Mouse (Mus musculus) forebrain, embryonic 13.5 days (tissue): ENCODE measurements around the gene Tnrc6c. TPM values are rescaled to one million over a fixed set of nuclear protein-coding genes. Genes with fewer than 3 reads are reported as not detected.

Experiments
- ATAC-seq: fragments of 200-750 bp; cut with Nextera tagmentation; 2 replicates; pipeline ENCODE4 v1.8.0; 2017
- H3K27ac ChIP-seq: fragments of 300-500 bp; sonication (generic); 2 replicates; pipeline ENCODE4 v1.5.1; 2015; ENCODE audit warnings: inconsistent platforms, mild to moderate bottlenecking, moderate library complexity
- H3K27me3 ChIP-seq: fragments of 300-500 bp; sonication (generic); 2 replicates; pipeline ENCODE4 v1.6.1; 2015; ENCODE audit warnings: mild to moderate bottlenecking, inconsistent platforms
- H3K36me3 ChIP-seq: fragments of 300-500 bp; sonication (generic); 2 replicates; pipeline ENCODE4 v1.6.1; 2015; ENCODE audit warnings: mild to moderate bottlenecking, inconsistent platforms; ENCODE audit not compliant: poor library complexity, severe bottlenecking
- H3K4me1 ChIP-seq: fragments of 300-500 bp; sonication (generic); 2 replicates; pipeline ENCODE4 v1.6.1; 2015; ENCODE audit warnings: inconsistent platforms
- H3K4me2 ChIP-seq: fragments of 300-500 bp; sonication (generic); 2 replicates; pipeline ENCODE4 v1.6.1; 2015; ENCODE audit warnings: inconsistent platforms, mild to moderate bottlenecking, moderate library complexity
- H3K4me3 ChIP-seq: fragments of 300-500 bp; sonication (generic); 2 replicates; pipeline ENCODE4 v1.5.1; 2015; ENCODE audit warnings: mild to moderate bottlenecking, inconsistent platforms
- H3K9ac ChIP-seq: fragments of 300-500 bp; sonication (generic); 2 replicates; pipeline ENCODE4 v1.6.1; 2015; ENCODE audit warnings: mild to moderate bottlenecking, inconsistent platforms
- H3K9me3 ChIP-seq: fragments of 300-500 bp; sonication (generic); replicated peaks from 2 replicates; pipeline ENCODE4 v1.6.1; 2016; ENCODE audit warnings: inconsistent platforms
- WGBS: fragments of 180-500 bp; shearing (Covaris S2); methylation state at CpG from one replicate; pipeline ENCODE4 v1.1.7; 2015; 5-methylcytosine and 5-hydroxymethylcytosine counted together
- polyA plus RNA-seq: library from polyadenylated mRNA; unstranded; fragments of >200 nt; fragmentation: Nextera tagmentation; extraction: Ambion mirVana; gene quantifications from 2 replicates; pipeline ENCODE4 v1.2.1, GENCODE M21; 2015

Tnrc6c gene
- polyA plus RNA-seq, 1 experiment from 2014 or later, result 23.7 TPM

DNA sequence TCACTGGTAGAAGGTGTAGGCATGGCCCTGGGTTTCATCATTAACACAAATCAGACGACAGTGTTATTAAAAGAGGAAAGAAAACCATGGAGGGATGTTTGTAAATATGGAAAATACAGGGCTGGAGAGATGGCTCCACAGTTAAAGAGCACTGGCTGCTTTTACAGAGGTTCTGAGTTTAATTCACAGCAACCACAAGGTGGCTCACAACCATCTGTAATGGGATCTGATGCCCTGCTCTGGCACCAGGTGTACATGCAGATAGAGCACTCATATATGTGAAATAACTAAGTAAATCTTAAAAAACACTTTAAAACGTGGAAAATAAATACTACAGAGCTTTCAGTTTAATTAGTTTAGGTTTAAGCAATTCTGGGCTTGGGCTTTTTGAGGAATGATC is 24.7 kb downstream of the Tnrc6c start:
- no peak overlapping the region for H3K27ac ChIP-seq
- H3K4me3 ChIP-seq, result no peak overlapping the region
- no peaks in the 10 kb centered on the region for H3K9me3 ChIP-seq
- H3K36me3 ChIP-seq, result no peaks in the 10 kb centered on the region
- no peak overlapping the region for H3K9ac ChIP-seq
- no peaks in the 10 kb centered on the region for H3K27me3 ChIP-seq
- no peak overlapping the region for H3K4me2 ChIP-seq
- WGBS, result 51% methylated on average over 2 of the region's 2 CpGs
- H3K4me1 ChIP-seq, result peaks cover 31% of the 10 kb centered on the region
- no peak for ATAC-seq

DNA sequence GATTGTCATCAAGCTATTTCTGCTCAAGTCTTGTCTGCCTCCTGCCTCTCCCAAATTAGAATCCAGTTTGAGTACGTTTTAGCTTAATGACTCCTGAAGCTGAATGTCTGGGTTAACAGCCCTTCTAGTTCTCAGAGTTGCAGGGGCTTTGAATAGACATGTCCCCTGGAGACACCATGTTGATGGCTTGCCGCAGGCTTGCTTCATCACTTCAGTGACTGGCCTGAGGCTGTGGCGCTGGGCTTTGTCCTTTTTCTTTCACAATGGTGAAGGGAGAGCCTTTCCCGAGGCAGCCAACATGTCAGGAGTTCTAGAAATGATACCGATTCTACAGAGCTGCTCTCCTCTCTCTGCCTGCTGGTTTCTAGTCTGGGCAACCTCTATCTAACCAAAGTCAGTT is 30.6 kb downstream of the Tnrc6c start:
- Histone ChIP-seq H3K9ac (no peak overlapping the region), H3K27me3 (no peaks in the 10 kb centered on the region), H3K9me3 (no peaks in the 10 kb centered on the region), H3K36me3 (no peaks in the 10 kb centered on the region), H3K27ac (0 out of 2 replicates have a peak overlapping the region, but pooled peaks have one; percentile 16), H3K4me2 (no peak overlapping the region), H3K4me1 (peaks cover 44% of the 10 kb centered on the region), H3K4me3 (no peak overlapping the region)
- no peak for ATAC-seq
- 20% methylated on average over 5 of the region's 5 CpGs for WGBS

DNA sequence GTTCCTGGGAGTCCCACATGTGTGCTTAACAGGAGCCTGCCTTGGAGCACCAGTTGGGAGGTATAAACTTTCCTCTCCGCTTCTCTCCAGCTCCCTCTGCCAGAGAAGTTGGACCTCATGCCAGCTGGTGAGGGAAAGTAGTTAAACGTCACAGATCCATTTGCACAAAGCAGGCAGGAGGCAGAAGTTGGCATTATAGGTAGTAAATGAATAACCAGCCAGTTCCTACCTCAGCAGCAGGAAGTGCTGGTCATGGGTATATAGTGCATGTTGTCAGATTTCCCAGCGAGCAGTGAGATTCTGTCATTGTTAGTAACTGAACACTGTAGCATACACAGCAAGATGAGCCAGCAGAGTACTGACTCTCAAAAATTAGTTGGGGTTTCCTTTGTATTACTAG is 31.4 kb downstream of the Tnrc6c start:
- H3K27me3 ChIP-seq, result no peaks in the 10 kb centered on the region
- H3K36me3 ChIP-seq, result no peaks in the 10 kb centered on the region
- WGBS, result 66% methylated on average over 3 of the region's 3 CpGs
- no peak for ATAC-seq
- H3K4me2 ChIP-seq, result no peak overlapping the region
- no peak overlapping the region for H3K27ac ChIP-seq
- H3K9ac ChIP-seq, result no peak overlapping the region
- H3K4me1 ChIP-seq, result peaks cover 40% of the 10 kb centered on the region
- H3K4me3 ChIP-seq, result no peak overlapping the region
- no peaks in the 10 kb centered on the region for H3K9me3 ChIP-seq

DNA sequence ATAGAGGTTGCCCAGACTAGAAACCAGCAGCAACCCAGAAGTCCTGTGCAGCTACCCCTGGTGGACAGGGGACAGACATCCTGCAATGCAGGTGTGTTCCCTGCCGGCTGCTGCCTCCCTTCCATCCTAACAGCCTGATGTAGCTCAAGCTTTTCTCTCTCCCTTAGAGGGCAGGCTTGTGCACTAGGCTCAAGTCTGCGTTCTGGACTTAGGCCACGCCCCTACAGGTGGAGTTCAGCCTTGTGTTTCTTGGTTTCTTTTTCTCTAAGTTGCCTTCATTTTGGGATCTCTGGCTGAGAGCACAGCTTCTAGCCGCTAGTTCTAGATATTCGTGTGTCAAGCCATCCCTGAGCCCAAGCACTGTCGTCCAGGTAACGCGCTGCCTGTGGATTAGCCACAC is 31.9 kb downstream of the Tnrc6c start:
- H3K9ac ChIP-seq, result no peak overlapping the region
- no peaks in the 10 kb centered on the region for H3K27me3 ChIP-seq
- no peak overlapping the region for H3K4me2 ChIP-seq
- no peaks in the 10 kb centered on the region for H3K9me3 ChIP-seq
- ATAC-seq, result no peak
- no peak overlapping the region for H3K27ac ChIP-seq
- 64% methylated on average over 8 of the region's 8 CpGs for WGBS
- H3K4me3 ChIP-seq, result no peak overlapping the region
- no peaks in the 10 kb centered on the region for H3K36me3 ChIP-seq
- peaks cover 38% of the 10 kb centered on the region for H3K4me1 ChIP-seq

DNA sequence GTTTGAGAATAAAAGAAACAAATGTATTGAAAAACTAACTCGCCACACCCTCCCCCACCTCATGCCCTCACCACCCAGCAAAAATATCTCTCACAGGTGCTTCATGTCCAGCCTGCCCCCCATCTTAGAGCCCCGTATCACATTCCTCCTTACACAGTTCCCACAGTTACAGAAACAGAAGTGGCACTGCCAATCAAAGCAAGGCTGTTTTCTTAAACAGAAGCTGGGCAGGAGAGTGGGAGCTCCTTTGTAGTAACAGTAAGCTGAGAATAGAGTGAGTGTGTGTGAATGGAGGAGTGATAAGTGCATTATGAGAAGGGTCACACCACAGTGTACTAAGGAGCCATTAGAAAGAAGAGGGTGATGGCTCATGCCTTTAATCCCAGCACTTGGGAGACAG is 34.5 kb downstream of the Tnrc6c start:
- Histone ChIP-seq H3K4me1 (peaks cover 39% of the 10 kb centered on the region), H3K36me3 (no peaks in the 10 kb centered on the region), H3K9ac (no peak overlapping the region), H3K27ac (no peak overlapping the region), H3K9me3 (no peaks in the 10 kb centered on the region), H3K4me2 (no peak overlapping the region), H3K27me3 (no peaks in the 10 kb centered on the region), H3K4me3 (no peak overlapping the region)
- 62% methylated on average over 2 of the region's 2 CpGs for whole genome bisulfite sequencing
- no peak for ATAC-seq

DNA sequence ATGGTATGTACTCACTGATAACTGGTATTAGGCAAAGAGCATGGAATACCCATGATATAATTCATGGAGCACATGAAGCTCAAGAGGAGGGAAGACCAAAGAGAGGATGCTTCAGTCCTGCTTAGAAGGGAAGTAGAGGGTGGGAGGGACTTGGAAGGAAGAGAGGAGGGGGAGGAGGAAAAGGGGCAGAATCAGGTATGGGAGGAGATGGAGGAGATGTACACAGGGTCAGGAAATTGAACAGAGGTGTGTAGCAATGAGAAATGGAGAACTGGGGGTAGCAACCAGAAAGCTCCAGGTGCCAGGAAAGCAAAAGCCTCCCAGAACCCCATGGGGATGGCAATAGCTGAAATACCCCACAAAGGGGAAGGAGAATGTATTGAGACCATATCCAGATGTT is 37.2 kb downstream of the Tnrc6c start:
- no peaks in the 10 kb centered on the region for H3K9me3 ChIP-seq
- no peak overlapping the region for H3K4me2 ChIP-seq
- H3K4me3 ChIP-seq, result no peak overlapping the region
- peaks cover 36% of the 10 kb centered on the region for H3K4me1 ChIP-seq
- no peak for ATAC-seq
- no peaks in the 10 kb centered on the region for H3K36me3 ChIP-seq
- no peaks in the 10 kb centered on the region for H3K27me3 ChIP-seq
- no peak overlapping the region for H3K27ac ChIP-seq
- no peak overlapping the region for H3K9ac ChIP-seq

DNA sequence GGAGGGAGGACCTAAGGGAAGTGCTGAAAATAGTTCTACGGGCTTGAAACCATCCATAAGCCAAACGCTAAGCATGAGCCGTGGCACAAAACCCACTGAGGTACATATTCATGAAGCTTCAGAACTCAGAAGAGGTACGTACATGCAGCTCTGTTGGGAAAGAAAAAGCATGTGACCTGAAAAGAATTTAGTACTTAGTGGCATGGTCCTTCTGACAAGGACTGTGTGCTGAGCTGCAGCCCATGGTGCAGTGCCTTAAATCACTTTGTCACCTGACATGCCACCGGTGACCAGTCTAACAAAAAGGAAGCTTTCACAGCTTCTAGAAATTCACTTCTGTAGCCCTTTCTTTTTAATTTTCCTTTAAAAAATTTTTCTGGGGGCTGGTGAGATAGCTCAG is 40.0 kb downstream of the Tnrc6c start:
- Histone ChIP-seq H3K27ac (no peak overlapping the region), H3K36me3 (no peaks in the 10 kb centered on the region), H3K9ac (no peak overlapping the region), H3K4me3 (no peak overlapping the region), H3K4me1 (peaks cover 43% of the 10 kb centered on the region), H3K9me3 (no peaks in the 10 kb centered on the region), H3K27me3 (no peaks in the 10 kb centered on the region), H3K4me2 (no peak overlapping the region)
- ATAC-seq, result no peak
- 89% methylated on average over 5 of the region's 5 CpGs for WGBS

DNA sequence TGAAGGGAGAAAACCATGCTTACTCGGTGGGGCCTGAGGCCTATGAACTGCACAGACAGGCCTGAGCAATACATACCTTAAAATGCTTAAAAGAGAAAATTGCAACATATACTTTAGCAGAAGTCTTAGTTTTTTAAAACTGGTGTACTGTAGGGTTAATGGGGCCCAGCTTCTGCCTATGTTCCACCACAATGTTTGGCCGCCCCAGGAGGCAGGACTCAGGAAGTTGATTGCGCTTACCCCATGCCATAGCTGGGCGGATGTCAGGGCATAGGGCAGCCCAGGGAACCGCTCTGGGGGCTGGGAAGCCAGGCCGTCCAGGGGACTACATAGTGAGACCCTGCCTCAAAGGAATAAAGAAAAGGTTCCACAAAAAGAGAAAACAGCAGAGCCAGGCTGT is 42.5 kb downstream of the Tnrc6c start:
- H3K9ac ChIP-seq, result no peak overlapping the region
- no peak overlapping the region for H3K4me3 ChIP-seq
- no peaks in the 10 kb centered on the region for H3K27me3 ChIP-seq
- peaks cover 57% of the 10 kb centered on the region for H3K4me1 ChIP-seq
- no peak overlapping the region for H3K4me2 ChIP-seq
- H3K27ac ChIP-seq, result no peak overlapping the region
- WGBS, result 62% methylated on average over 6 of the region's 6 CpGs
- H3K9me3 ChIP-seq, result no peaks in the 10 kb centered on the region
- no peak for ATAC-seq
- H3K36me3 ChIP-seq, result 0 out of 2 replicates have a peak, but pooled peaks cover 2% of the 10 kb centered on the region

DNA sequence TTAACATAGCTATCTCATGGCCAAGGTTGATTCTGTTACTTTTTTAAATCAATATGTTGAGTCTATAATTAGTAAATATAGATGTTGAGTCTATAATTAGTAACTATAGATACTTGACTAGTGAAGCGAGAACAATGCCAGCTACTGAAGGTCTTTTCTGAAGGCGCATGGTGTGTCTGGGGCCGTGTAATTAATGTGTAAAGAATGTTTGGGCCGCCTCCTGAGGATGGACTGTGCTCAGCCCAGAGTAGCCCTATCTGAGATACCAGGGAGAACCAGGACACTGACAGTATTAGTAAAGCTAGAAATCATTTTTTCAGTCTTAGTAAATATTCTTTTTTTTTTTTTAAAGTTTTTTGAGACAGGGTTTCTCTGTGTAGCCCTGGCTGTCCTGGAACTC is 46.8 kb downstream of the Tnrc6c start:
- 43% methylated on average over 4 of the region's 4 CpGs for WGBS
- Histone ChIP-seq H3K9ac (no peak overlapping the region), H3K4me1 (peaks cover 44% of the 10 kb centered on the region), H3K27ac (no peak overlapping the region), H3K27me3 (no peaks in the 10 kb centered on the region), H3K4me2 (no peak overlapping the region), H3K36me3 (peaks cover 15% of the 10 kb centered on the region; the same call in 1 of the 2 replicates), H3K9me3 (no peaks in the 10 kb centered on the region), H3K4me3 (no peak overlapping the region)
- ATAC-seq, result no peak

DNA sequence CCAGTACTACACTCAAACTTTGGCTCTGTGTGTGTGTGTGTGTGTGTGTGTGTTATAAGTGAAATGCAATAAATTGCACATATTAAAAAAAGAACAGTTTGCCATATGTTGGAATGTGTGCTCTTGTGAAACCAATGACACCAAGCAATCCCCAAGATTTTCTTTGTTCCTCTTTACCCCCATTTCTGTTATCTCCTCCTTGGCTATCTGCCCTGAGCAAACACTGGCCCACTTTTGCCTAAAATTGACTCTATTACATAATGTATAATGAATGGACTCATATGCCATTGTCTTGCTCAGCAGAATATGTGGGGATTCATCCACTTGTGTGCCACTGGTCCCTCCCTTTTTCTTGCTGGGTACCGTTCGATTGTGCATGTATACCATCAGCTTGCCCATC is 52.2 kb downstream of the Tnrc6c start:
- ATAC-seq, result no peak
- H3K27me3 ChIP-seq, result no peaks in the 10 kb centered on the region
- H3K9me3 ChIP-seq, result no peaks in the 10 kb centered on the region
- H3K4me3 ChIP-seq, result no peak overlapping the region
- peaks cover 18% of the 10 kb centered on the region; the same call in 1 of the 2 replicates for H3K36me3 ChIP-seq
- no peaks in the 10 kb centered on the region for H3K4me1 ChIP-seq
- no peak overlapping the region for H3K27ac ChIP-seq
- no peak overlapping the region for H3K9ac ChIP-seq
- H3K4me2 ChIP-seq, result no peak overlapping the region
- WGBS, result 93% methylated on average over 2 of the region's 2 CpGs

DNA sequence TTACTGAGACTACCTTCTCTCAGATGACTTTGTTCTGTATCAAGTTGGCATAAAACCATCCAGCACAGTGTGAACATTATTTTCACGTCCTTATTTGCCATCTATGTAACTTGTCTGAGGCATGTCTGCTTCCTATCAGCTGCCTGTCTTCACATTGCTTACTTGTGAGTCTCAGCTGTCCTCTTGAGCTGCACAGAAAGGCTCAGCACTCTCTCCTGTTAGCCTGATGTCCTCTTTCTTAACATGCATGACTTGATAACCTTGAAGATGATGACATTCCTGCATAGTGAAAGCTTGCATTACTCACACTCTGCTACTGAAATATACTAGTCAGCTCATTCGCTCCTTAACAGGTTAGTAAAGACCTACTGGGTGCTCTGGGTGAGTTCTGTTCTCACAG is 53.1 kb downstream of the Tnrc6c start:
- Histone ChIP-seq H3K36me3 (peaks cover 19% of the 10 kb centered on the region; the same call in 1 of the 2 replicates), H3K4me1 (no peaks in the 10 kb centered on the region), H3K27me3 (no peaks in the 10 kb centered on the region), H3K27ac (peak overlapping the region; percentile 25; the same call in 1 of the 2 replicates), H3K9ac (no peak overlapping the region), H3K4me3 (no peak overlapping the region), H3K9me3 (no peaks in the 10 kb centered on the region), H3K4me2 (no peak overlapping the region)
- WGBS, result 88% methylated on average over 2 of the region's 2 CpGs
- no peak for ATAC-seq

DNA sequence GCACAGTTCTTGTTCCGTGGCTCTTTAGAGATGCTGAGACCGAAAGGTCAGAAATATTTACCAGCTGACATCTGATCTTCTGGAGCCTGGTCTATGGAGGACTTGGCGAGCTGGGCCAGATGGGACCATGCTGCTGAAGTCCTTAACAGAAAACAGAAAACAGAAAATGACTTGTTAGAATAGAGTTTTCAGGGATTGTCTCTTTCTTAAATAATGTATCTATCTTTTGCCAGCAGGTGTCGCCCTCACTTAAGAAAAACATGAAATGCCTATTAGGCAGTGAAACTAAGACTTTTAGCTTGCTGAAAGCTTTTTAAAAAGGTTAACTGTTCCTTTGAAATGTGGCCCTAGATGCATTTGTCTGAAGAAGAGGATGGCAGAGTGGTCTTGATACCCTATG is 55.2 kb downstream of the Tnrc6c start:
- H3K4me3 ChIP-seq, result no peak overlapping the region
- H3K9me3 ChIP-seq, result no peaks in the 10 kb centered on the region
- no peaks in the 10 kb centered on the region for H3K4me1 ChIP-seq
- H3K4me2 ChIP-seq, result no peak overlapping the region
- WGBS, result 70% methylated on average over 4 of the region's 4 CpGs
- H3K9ac ChIP-seq, result no peak overlapping the region
- H3K27ac ChIP-seq, result no peak overlapping the region
- H3K27me3 ChIP-seq, result no peaks in the 10 kb centered on the region
- no peak for ATAC-seq
- peaks cover 26% of the 10 kb centered on the region for H3K36me3 ChIP-seq

DNA sequence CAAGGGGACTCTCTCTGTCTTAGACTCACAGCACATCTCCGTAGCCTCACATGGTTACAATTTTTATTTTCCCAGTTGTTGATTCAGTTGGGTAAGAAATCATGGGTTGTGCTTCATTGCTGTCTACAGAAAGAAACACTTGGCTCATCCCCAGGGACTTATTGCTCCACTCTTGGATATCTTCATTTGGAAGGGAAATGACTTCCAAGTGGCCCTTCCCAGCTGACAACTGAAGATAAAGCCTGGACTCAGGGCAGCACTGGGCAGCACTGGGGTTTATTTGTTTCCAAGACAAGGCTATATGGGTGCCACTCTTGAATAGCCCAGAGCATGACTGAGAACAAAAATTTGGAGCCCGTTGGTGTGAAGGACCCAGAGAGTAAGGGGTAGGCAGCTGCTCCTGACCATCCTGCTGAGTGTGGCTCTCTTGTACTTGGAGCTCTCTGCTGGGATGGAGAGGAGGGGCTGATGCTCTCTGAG is 56.8 kb downstream of the Tnrc6c start:
- H3K9ac ChIP-seq, result no peak overlapping the region
- peaks cover 40% of the 10 kb centered on the region for H3K36me3 ChIP-seq
- no peaks in the 10 kb centered on the region for H3K4me1 ChIP-seq
- WGBS, result 89% methylated on average over 2 of the region's 2 CpGs
- H3K4me3 ChIP-seq, result no peak overlapping the region
- ATAC-seq, result no peak
- H3K27ac ChIP-seq, result no peak overlapping the region
- no peaks in the 10 kb centered on the region for H3K27me3 ChIP-seq
- no peak overlapping the region for H3K4me2 ChIP-seq
- H3K9me3 ChIP-seq, result no peaks in the 10 kb centered on the region
